Mouse (Mus musculus) NIH3T3 (cell line): Measurements from ENCODE around the gene Olfml3.

Experiments
- DNase-seq: peaks from one replicate; pipeline ENCODE4 v3.0.0-alpha.2; 2012; ENCODE audit warnings: low read depth

The Olfml3 gene

DNA sequence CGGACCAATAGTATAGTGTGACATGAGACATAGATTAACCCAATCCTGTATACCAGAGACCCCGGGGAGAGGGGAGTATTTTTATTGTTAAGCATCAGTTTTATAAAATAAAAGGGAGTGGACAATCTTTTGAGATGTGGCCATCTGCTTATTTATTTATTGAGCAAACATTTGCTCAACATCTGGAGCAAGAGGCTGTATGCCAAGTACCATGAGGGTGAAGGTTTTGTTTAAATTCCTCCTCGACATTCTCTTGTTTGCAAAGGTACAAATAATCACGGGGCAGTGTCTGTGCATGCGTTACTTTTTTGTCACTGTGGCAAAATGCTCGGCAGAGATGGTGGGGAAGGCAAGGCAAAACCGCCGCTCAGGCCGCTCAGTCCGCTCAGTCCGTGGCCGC is 32.4 kb downstream of the Olfml3 start:
- DNase-seq: peak; percentile 54

DNA sequence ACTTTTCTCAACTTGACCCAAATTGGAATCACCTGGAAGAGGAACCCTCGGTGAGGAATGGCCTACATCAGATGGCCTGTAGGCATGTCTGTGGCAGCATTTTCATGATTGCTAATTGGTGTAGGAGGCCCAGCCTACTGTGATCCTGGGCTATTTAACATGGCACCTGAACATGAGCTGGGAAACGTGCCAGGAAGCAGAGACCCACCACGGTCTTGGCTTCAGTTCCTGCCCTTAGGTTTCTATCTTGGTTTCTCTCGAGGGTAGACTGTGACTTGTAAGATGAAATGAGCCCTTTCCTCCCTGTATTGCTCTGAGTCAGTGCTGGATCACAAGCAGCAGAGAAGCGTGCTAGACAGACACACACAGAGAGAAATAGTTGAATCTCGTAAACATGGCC is 33.1 kb downstream of the Olfml3 start:
- DNase-seq: peak; percentile 53

DNA sequence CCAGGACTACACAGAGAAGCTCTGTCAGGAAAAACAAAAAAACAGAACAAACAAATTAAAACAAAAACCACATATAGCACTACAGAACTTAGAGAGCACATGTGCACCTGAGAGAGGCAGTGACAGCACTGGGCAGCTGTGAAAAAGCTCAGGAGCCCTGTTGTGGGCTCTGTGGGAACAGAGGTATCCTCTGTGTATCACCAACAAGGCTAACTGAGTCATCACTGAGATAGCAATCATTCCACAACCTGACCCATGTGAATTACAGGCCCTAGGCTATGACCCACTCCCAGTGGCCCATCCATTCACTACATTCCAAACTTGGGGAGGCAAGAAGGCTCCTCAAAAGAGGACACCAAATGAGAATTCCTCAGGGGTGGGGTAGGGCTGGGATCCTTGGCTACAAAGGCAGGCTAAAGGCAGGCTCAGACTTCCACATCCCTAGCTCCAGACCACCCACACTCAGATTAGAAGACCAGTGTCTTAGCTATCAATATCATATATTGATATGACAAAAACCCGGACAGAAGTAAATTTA is 41.3 kb downstream of the Olfml3 start:
- no peak for DNase-seq

DNA sequence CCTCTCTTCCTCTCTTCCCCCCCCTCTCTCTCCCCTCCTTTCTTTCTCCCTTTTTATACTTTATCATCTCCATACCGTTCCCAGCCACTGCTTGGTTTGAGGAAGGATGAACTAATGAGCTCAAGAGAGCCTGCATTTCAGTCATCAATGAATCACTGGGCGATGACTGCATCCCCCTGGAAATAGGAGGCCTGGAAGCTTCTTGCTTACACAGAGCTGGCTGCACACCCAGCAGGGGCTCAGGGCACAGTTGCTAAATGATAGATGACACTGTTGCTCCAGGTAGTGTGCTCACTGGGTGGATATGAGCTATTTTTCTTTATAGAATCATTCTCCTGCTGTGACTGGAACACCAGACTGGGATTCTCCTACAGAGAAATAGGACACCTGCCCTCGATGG is 42.2 kb downstream of the Olfml3 start:
- peak; percentile 76 for DNase-seq

DNA sequence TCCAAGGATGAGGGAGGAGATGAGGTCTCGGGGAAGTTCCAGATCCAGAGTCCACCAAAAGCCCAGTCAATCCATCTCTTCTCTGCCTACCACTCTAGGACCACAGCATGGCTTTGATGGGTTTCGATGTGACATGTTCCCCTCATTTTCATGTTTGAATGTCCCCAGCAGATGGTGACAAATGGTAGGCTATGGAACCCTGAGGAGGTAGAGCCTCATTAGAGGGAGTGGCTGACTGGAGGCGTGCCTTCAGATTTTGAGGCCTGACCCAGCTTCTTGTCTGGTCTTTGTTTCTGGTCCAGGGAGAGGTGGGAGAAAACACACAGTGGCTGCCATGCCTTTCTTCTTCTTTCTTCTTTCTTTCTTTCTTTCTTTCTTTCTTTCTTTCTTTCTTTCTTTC is 47.3 kb downstream of the Olfml3 start:
- DNase-seq: peak; percentile 45

DNA sequence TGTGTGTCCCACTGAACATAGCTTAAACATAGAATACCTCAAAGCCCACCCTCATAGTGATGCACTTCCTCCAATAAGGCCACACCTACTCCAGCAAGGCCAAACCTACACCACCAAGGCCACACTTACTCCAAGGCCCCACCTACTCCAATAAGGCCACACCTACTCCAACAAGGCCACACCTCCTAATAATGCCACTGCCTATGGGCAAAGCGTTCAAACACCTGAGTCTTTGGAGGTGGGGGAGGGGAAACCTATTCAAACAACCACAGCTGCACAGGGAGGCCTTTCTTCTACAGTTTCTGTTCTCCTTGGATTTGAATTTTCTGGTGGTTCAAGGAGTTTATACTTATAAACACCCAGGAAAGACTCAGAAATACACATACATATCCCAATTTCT is 48.8 kb downstream of the Olfml3 start:
- no peak for DNase-seq

DNA sequence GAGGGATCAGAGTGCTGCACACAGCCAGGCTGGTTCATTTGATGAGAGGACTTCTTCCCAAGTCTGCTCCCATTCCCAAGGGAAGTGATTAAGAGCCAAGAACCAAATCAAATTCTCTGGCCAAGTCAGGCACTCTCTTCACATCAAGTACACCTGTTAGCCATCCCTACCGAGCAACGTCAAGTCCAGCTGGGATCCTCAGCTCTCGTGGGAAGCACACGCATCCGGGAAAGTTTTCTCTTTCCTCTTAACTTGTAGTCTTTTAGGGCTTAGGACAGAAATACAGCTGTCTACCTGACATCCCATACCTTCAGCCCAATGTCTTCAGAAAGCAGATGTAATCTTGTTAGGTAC is 53.9 kb downstream of the Olfml3 start:
- no peak for DNase-seq

DNA sequence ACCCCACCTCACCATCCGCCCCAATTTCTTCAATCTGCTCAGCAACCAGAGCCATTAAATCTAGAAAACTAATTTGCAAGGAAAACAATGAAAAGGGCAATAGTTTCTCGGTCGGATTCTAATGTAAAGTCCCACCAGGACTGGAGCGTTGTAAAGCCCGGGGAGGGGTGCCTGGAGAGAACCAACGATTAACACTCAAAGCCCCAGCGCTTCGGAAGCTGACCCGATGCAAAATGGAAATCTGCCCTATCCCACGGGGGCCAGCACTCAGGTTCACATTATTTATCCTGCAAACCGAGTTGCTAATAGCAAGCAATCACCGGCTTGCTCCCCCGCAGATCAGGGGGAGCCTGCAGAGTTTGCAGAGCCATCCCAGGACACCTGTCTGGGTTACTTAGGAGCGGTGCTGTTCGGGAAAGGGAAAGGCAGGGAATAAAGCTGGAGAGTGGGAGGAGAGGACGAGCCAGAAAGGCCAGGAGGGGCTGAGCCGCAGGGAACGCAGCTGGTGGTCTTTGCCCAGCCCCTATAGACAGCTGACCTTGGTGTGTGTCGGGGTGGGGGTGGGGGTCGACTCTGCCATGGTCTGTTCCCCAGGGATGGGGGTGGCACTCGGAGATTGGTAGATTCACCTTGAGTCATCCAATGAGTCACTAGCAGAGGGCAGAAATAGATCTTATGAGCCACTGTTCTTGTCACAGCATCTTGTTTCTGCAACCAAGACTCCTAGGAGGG is 54.4 kb downstream of the Olfml3 start:
- peak; percentile 80 for DNase-seq

DNA sequence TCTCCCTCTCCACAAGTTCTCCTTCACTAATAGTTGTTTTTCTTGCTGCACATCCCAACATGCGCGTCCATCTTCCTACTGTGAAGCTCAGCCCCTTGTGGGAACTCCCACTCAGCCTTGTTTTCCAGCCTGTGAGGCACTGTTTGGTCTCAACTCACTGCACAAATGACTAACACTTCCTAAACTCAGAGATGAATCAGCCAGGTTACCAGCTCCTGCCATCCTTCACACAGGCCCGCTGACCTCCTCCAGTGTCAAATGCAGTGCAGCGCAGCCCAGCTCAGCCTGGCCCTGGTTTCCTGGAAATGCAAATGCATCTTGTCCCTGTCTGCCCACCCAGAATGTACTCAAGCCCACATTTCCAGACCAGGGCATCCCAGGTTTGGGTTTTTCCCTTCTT is 55.3 kb downstream of the Olfml3 start:
- DNase-seq: peak; percentile 71

DNA sequence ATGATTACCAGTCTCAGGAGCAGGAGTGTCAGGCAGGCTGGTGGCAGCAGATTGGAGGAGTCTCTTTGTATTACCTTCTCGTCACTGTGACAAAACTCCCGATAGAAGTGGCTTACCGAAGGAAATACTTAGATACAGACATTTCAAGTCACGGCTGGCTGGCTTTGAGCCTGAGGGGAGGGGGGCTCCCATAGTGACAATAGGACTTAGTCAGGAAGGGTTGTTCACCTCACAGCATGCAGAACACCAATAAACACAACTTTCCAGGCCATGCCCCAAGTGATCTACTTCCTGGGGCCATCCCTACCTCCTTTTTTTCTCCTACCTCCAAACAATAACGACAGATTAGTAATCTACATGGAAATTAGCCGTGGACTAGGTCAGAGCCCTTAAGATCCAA is 59.0 kb downstream of the Olfml3 start:
- DNase-seq: no peak

DNA sequence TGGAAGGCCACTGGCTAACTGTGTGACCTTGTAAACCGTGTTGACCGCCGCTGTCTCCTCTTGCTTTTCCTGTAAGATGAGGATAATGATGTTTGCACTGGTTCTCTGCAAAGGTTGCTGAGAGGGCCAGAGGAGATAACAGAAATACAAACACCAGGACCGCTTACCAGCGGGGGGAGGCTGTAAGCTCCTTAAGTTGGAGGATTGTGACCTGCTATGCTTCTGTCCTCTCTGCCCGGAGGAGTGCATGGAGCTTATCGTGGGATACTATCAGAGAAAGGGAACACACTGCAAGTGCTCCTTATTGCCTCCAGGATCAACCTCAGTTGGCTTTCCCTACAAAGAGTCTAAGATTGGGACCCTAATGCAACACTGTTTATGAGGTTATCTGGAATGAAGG is 65.1 kb downstream of the Olfml3 start:
- no peak for DNase-seq
